Mouse (Mus musculus) cerebellum, adult 2 months (tissue): Measurements from ENCODE around the gene Trmt1l. TPM values are rescaled to one million over a fixed set of nuclear protein-coding genes. Genes with fewer than 3 reads are reported as not detected.
"Not testable (repeated sequence)": the region's sequence is repeated elsewhere in the genome, so short reads cannot be mapped to it uniquely, and the experiment has no call there.

ENCODE experiments used
- DNase-seq, 2 experiments: peaks; one replicate each; pipeline ENCODE4 v3.0.0; 2021
- H3K27ac ChIP-seq: fragments of 200-500 bp; 2 replicates; pipeline ENCODE4 v1.5.1; 2012; ENCODE audit warnings: low read length, control low read depth, inconsistent platforms; ENCODE audit not compliant: insufficient read depth
- H3K27me3 ChIP-seq: fragments of 200-500 bp; 2 replicates; pipeline ENCODE4 v1.6.1; 2012; ENCODE audit warnings: inconsistent platforms, mild to moderate bottlenecking, low read length, moderate library complexity; ENCODE audit not compliant: control insufficient read depth, insufficient read depth
- H3K4me1 ChIP-seq: fragments of 200-500 bp; 2 replicates; pipeline ENCODE4 v1.6.1; 2011; ENCODE audit warnings: low read length; ENCODE audit not compliant: control insufficient read depth, insufficient read depth
- H3K4me3 ChIP-seq: fragments of 200-500 bp; replicated peaks from 2 replicates; pipeline ENCODE3; 2011; ENCODE audit warnings: mild to moderate bottlenecking, low read depth, low read length, control low read depth; ENCODE audit not compliant: insufficient read depth
- CTCF ChIP-seq: fragments of 200-500 bp; IDR thresholded peaks from 2 replicates; pipeline ENCODE4 v1.5.1; 2011; ENCODE audit warnings: low read depth, mild to moderate bottlenecking, control low read depth, low read length, moderate library complexity, borderline replicate concordance; ENCODE audit not compliant: insufficient read depth
- POLR2A ChIP-seq: fragments of 200-500 bp; IDR thresholded peaks from 2 replicates; pipeline ENCODE4 v1.6.1; 2011; ENCODE audit warnings: low read length, control low read depth, borderline replicate concordance; ENCODE audit not compliant: insufficient read depth
- WGBS: fragments of 180-500 bp; shearing (Covaris S2); methylation state at CpG from one replicate; pipeline ENCODE4 v1.1.7; 2018; 5-methylcytosine and 5-hydroxymethylcytosine counted together
- polyA plus RNA-seq: library from polyadenylated mRNA; depleted of rRNA; stranded (reverse); fragments of >200 nt; gene quantifications from 2 replicates; pipeline ENCODE4 v1.2.3, GENCODE M21; 2012

The Trmt1l gene
- polyA plus RNA-seq, 1 experiment: 30.8 TPM

DNA sequence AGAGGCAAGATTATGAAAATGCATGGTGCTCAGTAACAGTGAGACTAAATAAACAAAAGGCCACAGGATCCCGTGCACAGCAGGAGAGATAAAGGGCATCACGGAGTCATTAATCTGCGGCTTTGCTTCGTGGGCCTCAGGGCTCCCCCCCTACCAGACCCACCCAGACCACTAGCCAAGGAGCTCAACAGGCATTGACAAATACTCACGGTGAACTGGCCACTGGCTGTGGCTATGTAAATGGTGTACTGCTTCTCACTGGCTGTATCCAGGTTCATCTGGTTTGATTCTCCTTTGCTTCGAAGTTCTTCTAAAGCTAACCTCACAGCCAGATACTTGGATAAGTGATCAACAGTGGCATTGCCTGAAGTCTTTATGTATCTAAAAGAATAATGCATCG is 43.1 kb downstream of the Trmt1l start:
- WGBS: 56% methylated on average over 7 of the region's 7 CpGs
- H3K4me1 ChIP-seq: no peaks in the 10 kb centered on the region
- no peak overlapping the region for H3K4me3 ChIP-seq
- no peak overlapping the region for H3K27ac ChIP-seq
- TF ChIP-seq POLR2A (no peak), CTCF (no peak)
- no peaks in the 10 kb centered on the region for H3K27me3 ChIP-seq
- no peak for DNase-seq

DNA sequence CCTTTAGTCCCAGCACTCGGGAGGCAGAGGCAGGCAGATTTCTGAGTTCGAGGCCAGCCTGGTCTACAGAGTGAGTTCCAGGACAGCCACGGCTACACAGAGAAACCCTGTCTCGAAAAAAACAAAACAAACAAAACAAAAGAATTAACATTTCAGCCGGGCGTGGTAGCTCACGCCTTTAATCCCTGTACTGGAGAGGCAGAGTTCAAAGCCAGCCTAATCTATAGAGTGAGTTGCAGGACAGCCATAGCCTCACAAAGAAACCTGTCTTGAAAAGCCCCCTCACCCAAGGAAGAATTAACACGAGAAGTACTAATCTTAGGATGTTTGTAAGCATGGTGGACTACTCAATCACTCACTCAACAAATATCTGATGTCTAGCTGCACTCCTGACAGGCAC is 44.0 kb downstream of the Trmt1l start:
- 94% methylated on average over 8 of the region's 8 CpGs for WGBS

DNA sequence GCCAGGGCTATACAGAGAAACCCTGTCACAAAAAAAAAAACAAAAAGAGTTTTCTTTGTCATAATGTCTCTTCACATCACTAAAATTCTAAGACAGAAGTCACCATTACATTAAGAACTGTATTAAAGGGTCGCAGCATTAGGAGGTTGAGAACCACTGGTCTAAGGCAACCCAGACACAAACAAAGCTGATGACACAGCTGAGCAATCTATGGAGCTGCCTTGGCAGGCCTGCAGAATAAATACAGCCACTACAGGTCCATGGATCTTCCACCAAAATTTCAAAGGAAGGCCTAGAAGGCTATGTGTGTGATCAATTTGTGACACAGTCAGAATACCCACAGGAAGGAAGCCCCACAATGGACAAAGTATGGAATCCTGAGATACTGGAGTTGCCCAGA is 54.2 kb downstream of the Trmt1l start:
- H3K4me1 ChIP-seq: no peaks in the 10 kb centered on the region
- no peak for DNase-seq
- no peak for TF ChIP-seq POLR2A
- no peak for TF ChIP-seq CTCF
- no peak overlapping the region for H3K27ac ChIP-seq
- 96% methylated on average over 1 of the region's 1 CpGs for WGBS
- no peaks in the 10 kb centered on the region for H3K27me3 ChIP-seq
- H3K4me3 ChIP-seq: no peak overlapping the region

More for the DNA sequence above, 44.0 kb downstream of the Trmt1l start:
- not testable (repeated sequence) for H3K27ac ChIP-seq, DNase-seq, H3K27me3 ChIP-seq, H3K4me3 ChIP-seq, H3K4me1 ChIP-seq

DNA sequence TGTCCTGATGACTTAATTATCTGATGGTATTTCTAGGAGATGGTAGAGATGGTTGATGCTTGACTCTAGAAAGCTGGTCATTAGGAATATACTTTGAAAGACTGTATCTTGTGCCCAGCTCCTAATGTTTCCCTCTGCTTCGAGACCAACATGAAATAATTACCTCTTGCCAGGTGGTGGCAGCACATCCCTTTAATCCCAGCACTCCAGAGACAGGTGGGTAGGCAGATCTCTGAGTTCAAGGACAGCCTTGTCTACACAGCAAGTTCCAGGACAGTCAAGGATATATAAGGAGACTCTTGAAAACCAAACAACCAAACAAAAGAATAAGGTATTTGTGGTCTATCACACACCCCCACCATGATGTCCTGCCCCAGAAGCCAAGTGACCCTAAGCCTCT is 55.2 kb downstream of the Trmt1l start:
- DNase-seq: no peak
- no peaks in the 10 kb centered on the region for H3K4me1 ChIP-seq
- no peak overlapping the region for H3K27ac ChIP-seq
- peak; percentile 37; the same call in 1 of the 2 replicates for TF ChIP-seq CTCF
- TF ChIP-seq POLR2A: no peak
- WGBS: 58% methylated on average over 1 of the region's 1 CpGs
- no peaks in the 10 kb centered on the region for H3K27me3 ChIP-seq
- H3K4me3 ChIP-seq: no peak overlapping the region

DNA sequence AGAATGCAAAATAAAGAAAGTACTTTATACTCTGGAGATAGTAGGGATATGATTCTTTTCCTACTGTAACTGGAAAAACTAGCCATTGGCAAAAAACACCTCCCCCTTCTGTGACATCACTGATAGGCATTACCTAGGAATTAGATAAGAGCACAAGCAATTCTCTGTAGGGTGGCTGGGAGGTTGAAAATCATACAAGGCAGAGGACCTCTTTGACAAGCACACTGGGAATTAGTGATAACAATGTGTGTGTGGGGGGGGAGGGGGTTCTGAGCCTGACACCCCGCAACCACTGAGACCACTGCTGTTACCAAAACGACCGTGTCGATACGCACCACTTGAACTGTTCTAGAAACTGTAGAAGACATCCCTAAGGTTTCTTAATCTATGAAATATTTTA is 56.4 kb downstream of the Trmt1l start:
- Histone ChIP-seq H3K4me3 (no peak overlapping the region), H3K4me1 (no peaks in the 10 kb centered on the region), H3K27me3 (no peaks in the 10 kb centered on the region), H3K27ac (no peak overlapping the region)
- DNase-seq: no peak
- no peak for TF ChIP-seq CTCF
- TF ChIP-seq POLR2A: no peak
- 73% methylated on average over 5 of the region's 5 CpGs for WGBS

DNA sequence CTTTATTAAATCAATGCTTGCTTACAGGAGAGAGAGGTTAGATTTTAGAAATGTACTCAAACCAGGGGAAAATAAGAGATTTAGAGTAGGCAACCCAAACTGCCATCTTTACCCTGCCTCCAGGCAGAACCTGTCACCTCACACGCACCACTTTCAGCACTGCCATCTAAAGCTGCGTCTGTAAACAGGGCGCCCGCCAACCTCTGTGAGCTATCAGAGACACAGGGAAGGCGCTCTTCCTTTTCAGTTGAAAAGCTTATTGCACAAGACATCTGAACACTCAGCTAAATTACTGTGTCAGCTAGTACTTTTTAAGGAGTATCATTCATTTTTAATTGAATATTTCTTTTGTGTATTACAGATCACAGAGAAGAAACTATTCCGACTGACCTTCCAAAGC is 61.5 kb downstream of the Trmt1l start:
- no peak for DNase-seq
- WGBS: 81% methylated on average over 6 of the region's 6 CpGs
- Histone ChIP-seq H3K4me3 (no peak overlapping the region), H3K4me1 (peaks cover 3% of the 10 kb centered on the region), H3K27me3 (no peaks in the 10 kb centered on the region), H3K27ac (no peak overlapping the region)
- no peak for TF ChIP-seq POLR2A
- TF ChIP-seq CTCF: no peak

DNA sequence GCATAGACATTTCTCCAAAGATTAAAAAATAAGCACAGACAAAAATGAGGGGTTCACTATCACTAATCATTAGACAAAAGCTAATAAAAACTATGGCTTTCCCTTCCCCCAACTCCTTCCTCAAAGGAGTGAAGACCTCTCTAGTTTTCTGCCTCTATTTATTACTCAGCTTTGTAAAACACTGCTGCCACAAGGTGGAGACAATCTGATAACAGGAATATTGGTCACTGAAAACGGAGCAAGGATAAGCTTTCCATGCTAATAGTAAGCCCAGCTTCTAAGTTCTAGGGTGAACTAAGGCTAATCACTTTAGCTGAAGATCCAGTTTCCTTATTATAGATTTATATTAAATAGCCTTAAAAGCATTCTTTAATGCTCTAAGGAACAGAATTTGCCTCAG is 64.1 kb downstream of the Trmt1l start:
- Histone ChIP-seq H3K27ac (no peak overlapping the region), H3K27me3 (no peaks in the 10 kb centered on the region), H3K4me3 (no peak overlapping the region), H3K4me1 (peaks cover 5% of the 10 kb centered on the region)
- 54% methylated on average over 1 of the region's 1 CpGs for WGBS
- TF ChIP-seq CTCF (no peak), POLR2A (no peak)
- DNase-seq: no peak

DNA sequence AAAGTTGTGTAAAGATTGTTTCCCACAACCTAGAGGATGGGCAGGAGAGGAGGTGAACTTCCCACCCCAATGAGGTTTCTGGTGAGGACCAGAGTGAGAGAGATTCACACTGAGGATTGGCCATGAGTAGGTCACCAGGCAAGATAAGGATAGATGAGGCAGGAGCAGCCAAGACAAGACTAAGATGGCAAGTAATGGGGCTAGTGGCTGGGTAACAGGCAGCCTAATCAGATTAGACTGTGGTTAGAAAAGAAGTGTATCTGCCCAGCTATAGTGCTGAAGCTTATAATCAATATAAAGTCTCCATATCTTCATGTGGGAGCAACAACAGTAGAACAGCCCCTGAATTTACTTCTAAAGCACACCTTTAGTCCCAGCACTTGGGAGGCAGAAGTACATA is 65.5 kb downstream of the Trmt1l start:
- Histone ChIP-seq H3K4me3 (no peak overlapping the region), H3K27ac (no peak overlapping the region), H3K27me3 (no peaks in the 10 kb centered on the region), H3K4me1 (peaks cover 8% of the 10 kb centered on the region)
- TF ChIP-seq CTCF (no peak), POLR2A (no peak)
- no peak for DNase-seq

DNA sequence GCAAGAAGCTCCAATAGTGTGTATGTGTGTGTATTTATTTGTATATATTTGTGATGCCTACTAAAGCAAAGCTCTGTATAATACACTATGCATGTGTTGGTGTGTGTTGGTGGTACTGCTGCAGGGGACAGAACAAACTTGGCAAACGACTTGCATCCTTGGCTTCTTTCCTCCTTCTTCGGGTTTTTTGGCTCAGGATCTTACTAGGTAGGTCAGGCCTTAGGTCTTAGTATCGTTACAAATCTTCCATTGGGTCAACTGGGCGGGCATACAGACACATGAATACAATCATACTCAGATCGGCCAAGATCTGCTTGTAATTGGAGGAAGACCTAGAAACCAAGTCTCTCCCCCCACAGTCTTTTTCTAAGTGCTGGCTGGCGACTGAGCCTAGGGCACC is 66.4 kb downstream of the Trmt1l start:
- 17% methylated on average over 6 of the region's 6 CpGs for WGBS
- Histone ChIP-seq H3K27me3 (no peaks in the 10 kb centered on the region), H3K27ac (no peak overlapping the region), H3K4me3 (no peak overlapping the region), H3K4me1 (peaks cover 8% of the 10 kb centered on the region)
- TF ChIP-seq CTCF: no peak
- no peak for TF ChIP-seq POLR2A
- peak; percentile 22 to 38 for DNase-seq
